Mouse (Mus musculus) cerebral cortex, adult 2 months (tissue): ENCODE data around the gene Ppfibp1.

Experiments
- WGBS: fragments of 180-500 bp; shearing (Covaris S2); methylation state at CpG from one replicate; pipeline ENCODE4 v1.1.7; 2018; 5-methylcytosine and 5-hydroxymethylcytosine counted together

Gene Ppfibp1

DNA sequence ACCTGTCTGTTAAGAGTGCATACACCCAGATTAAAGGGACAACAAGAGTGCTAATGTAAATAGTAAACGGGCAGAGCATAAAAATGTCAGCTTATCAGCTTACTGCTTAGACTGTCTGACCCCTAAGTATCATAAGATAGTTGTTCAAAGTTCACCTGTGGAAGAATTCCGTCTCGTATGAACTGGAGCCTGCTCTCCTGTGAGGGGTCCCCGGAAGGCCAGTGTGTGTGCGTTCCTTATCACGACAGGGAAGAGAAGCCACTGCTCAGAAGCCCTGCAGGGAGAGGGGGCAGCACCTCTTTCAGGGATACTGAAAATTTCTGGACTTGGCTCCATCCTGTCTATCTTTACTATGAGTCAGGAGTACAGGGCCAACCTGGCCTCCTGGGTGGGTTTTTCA is 108.7 kb downstream of the Ppfibp1 start:
- 84% methylated on average over 6 of the region's 6 CpGs for WGBS

DNA sequence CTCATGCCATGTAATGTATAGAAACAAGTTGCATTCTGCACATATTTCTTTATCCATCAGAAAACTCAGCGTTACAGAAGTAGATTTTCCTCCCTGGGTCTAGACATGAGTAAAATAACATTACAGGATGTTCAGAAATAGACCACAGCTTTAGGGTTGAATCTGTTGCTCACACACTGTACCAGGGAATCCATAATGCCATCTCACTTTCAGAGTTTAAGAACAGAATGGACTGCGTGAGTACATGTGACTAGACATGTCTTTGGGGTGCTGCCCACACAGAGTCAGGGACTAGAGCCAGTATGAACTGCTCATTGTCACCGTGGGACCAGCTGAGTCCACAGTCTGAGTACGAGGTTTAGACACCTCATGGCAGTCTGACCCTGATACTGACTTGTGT is 110.4 kb downstream of the Ppfibp1 start:
- 47% methylated on average over 4 of the region's 4 CpGs for WGBS

DNA sequence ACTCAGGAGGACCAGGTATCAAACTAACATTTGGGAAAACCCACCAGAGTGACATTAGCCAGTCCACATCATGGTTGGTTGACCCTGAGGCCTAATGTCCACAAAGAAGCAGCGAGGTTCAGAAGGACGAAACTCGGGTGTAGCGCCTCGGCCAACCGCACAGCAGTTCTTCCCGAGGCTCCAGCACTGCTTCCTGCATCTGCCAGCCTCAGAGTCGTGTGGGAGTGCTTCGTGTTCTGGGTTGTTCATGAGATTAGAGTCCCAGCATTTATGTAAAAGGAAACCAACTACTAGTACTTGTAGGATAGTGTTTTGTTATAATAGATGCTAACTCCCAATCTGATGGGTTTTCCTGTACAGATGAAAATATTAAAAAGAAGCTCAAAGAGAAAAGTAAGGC is 111.0 kb downstream of the Ppfibp1 start:
- 54% methylated on average over 9 of the region's 9 CpGs for WGBS

DNA sequence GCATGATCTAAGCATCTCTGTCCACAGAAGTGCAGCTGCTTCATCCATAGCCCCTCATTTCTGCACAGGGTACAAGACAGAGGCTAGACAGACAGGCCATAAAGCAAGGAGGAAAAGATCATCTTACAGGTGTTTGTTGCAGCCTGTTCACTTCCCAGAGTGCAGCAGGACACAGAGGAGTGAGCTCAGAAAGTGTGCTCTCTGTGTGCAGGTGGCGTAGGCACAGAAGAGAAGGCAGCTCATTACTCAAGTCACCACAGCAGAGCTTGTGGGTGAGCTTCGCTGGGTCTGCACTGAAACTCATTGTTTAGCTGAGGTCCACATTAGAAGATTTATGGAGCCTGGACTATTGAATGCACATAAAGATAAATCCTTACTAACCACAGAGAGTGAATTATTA is 111.5 kb downstream of the Ppfibp1 start:
- WGBS = 59% methylated on average over 2 of the region's 2 CpGs

DNA sequence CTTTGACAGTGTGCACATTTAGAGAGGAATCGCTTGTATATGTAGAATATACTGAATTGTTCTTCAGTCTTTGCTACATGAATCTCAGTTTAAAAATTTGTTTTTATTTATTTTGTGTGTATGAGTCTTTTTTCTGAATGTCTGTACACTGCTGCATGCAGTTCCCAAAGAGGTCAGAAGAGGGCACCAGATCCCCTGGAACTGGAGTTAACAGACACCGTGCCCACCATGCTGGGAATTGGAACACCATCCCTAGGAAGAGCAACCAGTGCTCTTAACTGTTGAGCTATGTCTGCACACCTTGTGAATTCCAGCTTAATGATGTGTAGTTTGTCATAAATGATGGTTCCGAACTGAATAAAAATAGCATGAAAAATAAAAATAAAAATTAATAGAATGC is 119.9 kb downstream of the Ppfibp1 start:
- WGBS = 69% methylated on average over 3 of the region's 3 CpGs

DNA sequence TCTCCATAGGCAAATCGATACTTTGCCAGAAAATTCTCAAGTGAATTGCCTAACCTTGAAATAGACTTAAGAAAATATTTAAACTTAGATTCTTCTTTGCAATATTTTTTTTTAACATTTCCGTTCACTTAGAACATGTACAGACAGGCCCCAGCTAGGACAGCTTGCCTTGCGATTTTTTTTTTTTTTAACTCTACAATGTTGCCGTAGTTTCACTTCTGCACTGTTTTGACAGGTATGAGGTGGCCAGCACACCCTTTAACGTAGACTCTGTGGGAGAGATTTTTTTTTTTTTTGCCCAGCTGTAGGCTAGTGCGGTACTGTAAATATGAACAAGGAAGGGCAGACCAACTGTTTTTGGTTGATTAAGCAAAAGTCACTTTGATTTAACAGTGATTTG is 122.1 kb downstream of the Ppfibp1 start:
- WGBS = 69% methylated on average over 6 of the region's 6 CpGs

DNA sequence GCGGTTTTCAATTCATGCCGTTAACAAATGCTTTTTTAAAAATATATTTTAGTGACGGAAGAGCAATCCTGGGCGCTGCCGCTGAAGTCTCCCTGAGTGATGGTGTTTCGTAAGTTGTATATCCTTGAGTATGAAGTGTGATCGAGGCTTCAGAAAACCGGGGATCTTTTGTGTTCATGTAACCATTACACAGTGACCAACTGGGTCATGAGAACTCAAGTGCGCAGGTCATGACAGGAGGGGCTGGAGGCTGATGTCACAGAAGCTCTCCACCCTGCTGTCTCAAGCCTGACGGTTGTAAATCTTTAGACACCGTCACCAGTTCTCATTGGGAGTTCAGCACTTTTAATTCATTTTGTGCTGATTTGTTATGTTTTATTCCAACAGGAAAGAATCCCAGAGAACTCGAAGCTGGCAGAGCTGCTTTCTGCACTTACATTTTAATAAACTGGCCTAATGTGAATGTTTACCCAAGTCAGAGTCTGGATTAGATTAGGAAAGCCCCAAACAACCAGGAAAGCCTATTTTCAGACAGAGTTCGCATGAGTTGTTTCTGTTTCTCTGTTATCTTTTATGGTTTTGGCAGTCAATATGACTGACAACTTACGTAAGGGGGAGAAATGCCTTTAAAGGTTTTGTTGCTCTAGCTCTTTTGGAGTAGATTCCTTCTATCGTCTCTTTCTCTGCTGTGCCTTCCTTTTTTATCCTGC is 122.7 kb downstream of the Ppfibp1 start:
- WGBS = 85% methylated on average over 15 of the region's 15 CpGs

DNA sequence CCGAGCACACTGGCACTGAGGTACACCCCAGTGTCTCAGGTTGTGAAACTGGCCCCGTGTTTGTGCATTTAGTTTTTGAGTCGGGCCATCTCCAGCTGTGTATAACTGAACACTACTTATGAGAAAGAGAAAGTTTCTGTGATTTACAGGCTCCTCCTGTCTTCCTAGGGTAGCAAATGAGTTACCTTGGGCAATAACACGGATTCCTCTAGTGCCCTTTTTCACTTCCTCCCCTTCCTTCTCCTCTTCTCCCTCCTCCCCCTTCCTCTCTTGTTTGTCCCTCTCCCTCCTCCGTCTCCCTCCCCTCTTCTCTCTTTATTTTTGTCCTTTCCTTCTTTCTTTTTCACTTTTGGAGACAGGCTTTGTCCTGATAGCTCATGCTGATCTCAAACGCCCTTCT is 123.3 kb downstream of the Ppfibp1 start:
- 65% methylated on average over 6 of the region's 6 CpGs for WGBS

DNA sequence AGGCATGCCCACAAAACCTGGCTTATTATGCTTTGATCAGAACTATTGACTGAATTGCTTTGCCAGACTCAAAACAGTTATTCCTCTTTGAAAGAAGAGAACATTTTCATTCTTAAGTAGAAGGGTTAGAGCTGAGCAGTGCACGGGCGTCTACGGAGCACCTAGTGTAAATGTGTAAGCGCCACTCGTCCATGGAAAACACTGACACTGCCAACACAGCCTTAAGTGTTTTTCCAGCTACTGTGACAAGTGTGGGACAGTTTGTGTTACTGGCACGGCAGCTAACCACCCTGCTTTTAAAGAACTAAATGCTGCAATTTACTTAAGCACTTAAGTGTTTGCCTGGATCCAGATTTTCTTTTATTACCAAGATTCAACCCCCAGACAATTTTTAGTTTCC is 123.7 kb downstream of the Ppfibp1 start:
- 67% methylated on average over 6 of the region's 6 CpGs for WGBS

DNA sequence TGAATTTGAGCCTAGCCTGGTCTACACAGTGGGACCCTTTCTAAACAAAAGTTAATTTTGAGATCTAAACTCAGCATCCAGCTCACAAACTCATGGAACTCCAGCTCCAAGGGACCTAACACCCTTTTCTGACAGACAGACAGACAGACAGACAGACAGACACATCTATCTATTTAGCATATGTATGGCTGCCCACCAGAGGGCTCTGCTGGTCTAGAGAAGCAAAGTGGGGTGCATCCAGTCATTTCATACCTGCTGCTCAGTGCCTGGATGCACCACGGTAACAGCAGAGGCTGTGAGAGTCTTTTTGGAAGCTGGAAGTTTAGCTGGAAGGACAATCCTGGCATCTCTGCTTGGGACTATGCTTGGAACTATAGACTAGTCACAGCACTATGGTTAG is 125.3 kb downstream of the Ppfibp1 start:
- WGBS = 74% methylated on average over 1 of the region's 1 CpGs

DNA sequence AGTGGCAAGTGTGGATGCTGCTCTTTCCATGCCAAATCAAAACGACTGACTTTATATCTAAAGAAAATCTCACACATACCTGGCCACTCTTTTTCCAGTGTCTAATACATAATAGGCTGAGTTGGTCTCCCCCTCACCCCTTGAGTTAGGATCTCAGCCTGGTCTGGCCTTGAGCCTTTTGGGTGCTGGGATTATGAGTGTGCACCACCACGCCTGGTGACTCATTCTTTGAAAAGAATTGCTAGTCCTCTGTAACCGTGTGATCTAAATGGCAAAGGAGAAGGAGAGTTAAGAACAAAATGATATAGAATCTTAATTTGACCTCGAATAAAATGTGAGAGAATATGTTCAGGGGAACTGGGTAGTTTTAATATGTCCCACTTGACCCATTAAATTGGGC is 129.6 kb downstream of the Ppfibp1 start:
- WGBS = 86% methylated on average over 4 of the region's 4 CpGs

DNA sequence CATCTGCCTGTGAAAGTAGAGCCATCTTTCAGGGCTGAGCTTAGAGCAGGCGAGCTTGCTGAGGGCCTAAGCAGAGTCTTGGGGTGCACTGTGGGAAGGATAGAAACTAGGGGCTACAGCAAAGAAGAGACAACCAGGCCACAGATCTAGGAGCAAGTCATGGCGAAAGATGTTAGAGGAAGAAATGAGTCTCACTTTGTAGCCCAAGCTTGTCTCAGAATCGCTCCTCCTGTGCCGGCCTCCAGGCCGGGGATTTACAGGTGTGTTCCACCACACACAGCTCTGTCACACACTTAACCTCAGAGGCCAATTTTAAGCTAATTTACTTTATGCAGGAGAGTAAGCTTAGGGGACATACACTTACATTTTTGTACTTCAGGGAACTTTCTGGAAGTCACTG is 130.1 kb downstream of the Ppfibp1 start:
- 96% methylated on average over 5 of the region's 5 CpGs for WGBS

DNA sequence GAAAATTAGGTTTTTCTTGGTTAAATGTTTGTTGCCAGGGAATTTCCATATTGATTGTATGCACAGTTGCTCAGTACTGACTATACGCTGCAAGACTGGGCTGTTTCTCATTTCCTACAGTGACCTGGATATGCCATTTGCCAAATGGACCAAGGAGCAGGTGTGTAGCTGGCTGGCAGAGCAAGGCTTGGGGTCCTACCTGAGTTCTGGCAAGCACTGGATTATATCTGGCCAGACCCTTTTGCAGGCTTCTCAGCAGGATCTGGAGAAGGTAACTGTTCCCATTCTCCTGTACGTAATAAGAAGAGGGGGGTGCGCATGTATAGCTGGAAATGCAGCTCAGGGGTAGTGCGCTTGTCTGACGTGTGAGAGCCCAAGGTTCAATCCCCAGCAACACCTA is 132.9 kb downstream of the Ppfibp1 start:
- WGBS = 94% methylated on average over 5 of the region's 5 CpGs

DNA sequence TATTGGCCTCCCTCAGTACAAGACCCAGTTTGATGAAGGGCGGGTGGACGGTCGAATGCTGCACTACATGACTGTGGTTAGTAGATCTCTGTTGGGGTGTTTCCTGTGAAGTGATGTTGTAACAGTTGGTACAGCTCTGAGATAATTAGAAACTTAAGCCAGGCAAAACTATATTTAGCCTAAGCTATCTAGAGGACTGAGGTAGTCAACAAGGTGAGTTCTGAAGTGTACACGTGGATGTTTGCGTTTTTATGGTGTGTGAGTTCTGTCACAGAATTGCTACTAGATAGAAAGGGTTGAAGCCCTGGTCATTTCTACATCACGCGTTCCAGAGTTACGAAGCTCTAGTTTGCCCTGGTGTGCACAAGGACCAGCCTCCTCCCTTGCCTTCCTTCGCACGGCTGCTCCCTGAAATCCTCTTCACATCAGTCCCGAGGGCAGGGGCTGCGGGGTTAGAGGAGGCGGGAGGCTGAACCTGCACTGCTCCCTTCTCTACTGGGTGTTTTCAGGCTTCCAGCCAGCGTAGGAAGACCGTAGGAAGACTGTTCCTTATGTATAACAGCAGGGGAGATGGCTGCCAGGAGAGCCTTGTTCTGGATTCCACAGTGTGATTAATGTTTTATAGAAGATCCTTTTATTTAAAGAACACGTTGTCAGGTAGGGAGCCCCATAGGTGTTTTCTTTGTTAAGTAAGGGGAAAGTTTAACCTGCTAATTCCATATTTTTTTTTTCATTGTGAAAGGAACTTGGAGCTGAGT is 134.3 kb downstream of the Ppfibp1 start:
- WGBS = 66% methylated on average over 16 of the region's 16 CpGs

DNA sequence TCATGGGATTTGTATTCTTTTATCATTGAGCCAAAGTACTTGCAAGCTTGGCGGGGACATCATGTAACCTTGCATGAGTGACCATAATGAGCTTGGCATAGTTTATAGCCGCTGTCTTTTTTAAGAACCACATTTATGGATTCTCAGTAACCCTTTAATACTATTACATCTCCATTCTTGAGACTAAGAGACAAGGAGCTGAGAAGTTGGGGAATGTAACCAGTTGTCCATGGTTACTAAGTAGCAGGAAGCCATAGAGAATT is 134.8 kb downstream of the Ppfibp1 start:
- 73% methylated on average over 2 of the region's 2 CpGs for WGBS

DNA sequence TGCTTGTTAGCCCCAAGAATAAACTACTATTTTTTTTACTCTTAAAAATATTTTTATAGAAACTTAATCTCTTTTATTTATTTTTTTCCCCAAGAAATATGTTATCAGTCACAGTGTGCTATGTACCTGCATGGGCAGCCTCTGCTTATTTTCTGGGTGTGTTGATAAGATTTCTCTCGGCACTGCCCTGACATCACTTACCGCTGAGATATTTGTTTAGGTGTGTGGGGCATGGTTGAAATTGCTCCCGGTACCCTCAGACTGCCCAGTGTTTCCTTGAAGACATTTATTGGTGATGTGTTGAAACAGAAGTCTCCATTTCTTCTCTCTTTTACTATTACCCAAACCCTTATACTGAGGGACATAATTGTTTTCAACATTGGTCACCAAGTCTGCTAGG is 136.5 kb downstream of the Ppfibp1 start:
- WGBS = 95% methylated on average over 3 of the region's 3 CpGs

DNA sequence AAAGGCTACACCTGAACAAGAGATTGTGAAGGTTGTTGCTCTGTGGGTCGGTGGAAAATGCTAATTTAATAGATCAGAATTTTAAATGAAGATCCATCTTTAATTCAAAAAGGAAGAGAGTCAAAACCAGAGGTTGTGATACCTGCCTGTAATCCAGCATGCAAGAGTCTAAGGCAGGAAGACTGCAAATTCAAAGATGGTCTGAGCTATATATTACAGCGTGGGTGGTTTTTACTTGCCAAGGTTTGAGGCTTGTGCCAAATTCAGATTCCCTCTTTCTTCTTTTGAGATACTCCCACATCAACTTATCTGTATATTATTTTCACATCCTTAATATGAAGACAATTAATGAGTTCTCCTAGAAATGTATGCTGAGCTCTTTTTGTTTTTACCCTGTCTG is 140.1 kb downstream of the Ppfibp1 start:
- 41% methylated on average over 2 of the region's 2 CpGs for WGBS

DNA sequence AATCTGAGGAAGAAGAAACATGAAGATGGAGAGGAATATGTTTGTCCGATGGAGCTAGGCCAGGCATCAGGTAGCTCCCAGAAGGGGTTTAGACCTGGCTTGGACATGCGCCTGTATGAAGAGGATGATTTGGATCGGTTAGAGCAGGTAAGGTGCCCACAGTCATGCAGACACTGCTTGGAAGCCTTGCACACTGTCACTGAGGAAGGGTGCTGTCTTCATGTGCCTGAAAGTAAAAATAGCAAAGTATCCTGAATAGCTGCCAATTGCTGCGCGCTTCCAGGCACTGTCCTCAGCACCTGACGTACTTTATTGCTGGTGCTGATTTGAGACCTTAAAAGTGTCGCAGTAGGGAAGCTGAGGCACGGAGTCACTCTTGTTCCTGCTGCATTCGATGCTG is 141.3 kb downstream of the Ppfibp1 start:
- WGBS = 68% methylated on average over 9 of the region's 9 CpGs

DNA sequence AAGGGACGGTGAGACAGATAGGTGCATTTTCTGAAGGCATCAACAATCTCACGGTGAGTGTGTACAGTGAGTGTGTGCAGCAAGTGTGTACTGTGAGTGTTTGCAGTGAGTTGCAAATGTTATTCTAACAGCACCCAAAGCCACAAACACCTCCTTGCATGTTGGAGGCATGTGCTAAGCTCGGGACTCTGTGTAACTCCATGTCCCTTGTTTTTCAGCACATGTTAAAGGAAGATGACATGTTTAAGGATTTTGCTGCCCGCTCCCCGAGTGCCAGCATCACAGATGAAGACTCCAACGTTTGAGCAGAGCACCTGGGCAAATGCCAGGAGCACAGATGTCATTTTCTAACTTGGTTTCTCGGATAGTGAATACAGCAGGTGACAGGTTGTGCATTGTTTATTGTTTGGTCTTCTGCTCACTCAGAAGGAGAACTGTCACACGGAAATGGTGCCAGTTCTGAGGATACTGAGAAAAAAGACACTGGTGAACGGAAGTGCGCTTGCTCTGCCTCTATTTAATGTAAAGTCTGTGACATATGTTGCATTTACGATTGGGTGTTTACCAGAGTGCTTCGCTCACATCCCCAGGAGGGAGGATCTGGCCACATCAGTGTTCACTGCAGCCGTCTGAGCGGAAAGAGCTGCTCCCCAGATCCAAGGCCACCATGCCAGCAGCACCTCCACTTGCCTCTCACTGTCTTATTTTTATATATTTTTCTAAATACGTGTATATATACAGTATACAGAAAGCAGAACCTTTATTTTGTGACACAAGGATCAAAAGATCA is 142.0 kb downstream of the Ppfibp1 start:
- WGBS = 69% methylated on average over 15 of the region's 15 CpGs

DNA sequence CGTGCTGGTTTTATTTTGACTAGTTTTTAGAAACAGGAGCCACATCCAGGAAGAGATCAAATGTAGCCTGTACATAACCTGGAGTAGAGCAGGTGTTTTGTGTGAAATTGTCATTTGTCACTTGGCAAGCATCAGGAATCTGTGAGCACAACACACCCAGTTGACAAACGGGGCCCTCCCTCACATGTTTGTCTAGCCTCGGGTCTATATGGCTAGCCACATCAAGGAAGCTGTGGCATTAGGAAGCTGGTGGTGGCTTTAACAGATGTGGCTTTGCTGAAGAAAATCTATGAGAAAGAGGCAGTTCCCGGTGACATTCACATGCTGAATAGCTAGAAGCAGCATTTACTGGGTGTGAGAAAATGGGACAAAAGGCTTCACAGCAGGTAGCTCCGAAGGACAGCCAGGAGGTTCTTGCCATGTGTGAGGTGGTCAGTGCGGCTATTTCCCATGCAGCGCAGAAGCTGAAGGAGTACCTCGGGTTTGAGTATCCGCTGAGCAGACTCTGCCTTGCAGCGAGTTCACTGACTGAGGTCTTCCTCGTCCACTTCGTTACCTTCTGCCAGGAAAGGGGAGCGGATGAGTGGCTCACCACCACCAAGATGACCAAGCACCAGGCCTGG is 144.1 kb downstream of the Ppfibp1 start, which contains the start of gene Rep15:
Gene Rep15, plus strand, starts transcription at position 282 of the 623 bp plus-strand sequence.
- 70% methylated on average over 13 of the region's 13 CpGs for WGBS

DNA sequence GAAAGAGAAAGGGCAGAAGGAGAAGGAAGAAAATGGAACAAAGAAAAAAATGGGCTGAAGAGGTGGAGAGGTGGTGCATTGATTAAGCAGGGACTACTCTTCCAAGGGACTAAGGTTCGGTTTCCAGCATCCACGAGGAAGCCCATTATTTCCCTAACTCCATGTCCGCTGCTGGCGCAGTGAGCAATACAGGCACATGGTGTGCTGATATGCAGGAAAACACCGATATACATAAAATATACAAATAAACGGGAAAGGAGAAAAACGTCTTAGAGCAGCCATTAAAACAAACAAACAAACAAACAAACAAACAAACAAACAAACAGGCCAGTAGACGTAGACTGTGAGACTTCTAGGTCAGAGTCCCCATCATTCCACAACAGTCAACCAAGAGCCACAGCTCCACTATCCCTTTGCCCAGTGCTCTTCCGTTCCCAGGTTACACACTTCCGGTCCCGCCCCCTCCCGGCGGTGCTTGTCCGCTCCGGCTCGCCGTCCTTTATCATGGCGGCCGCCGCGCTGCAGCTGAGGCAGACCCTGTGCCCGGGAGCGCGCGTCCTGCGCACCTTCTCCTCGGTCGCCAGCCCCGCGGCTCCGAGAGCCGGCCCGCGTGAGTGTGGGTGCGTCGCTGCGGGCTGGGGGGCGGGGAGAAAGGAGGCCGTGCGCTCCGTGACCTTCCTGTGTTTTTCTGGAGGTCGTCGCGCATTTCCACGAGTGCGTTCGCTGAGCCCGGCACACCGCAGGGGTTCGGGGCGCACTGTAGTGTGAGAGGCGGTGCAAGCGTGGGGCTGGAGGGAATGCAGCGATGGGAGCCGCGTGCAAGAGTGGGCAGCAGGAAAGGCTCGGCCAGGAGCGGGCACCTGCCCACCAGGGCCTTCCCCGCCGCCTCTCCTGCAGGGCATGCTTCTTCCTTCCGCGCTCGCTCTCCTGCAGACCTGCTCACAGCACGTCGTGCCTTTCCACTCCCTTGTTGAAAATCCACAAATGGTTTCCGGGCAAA is 154.3 kb downstream of the Ppfibp1 start, which contains the start of gene Mrps35:
Gene Mrps35, plus strand, starts transcription at position 474 of the 1,000 bp plus-strand sequence.
- 3% methylated on average over 66 of the region's 66 CpGs for WGBS
